Mouse (Mus musculus): ENCODE results near the gene Opcml.

Gene Opcml

GRCm38 (mm10) chr9:27790725-27791638 lies at the start of gene Opcml:
Opcml (plus strand) TSS chr9:27790775.
- peak; percentile 60 for DNase-seq (ENCODE audit: extremely low spot score)

- DNase-seq (ENCODE audit: extremely low spot score): no peak
These were observed 31.9 kb upstream of the Opcml start for GRCm38 (mm10) chr9:27758709-27759108.

- no peak for DNase-seq (ENCODE audit: extremely low spot score)
These were observed 29.4 kb upstream of the Opcml start for GRCm38 (mm10) chr9:27761196-27761595.

GRCm38 (mm10) chr9:27766446-27766845 lies 24.1 kb upstream of the Opcml start:
- DNase-seq (ENCODE audit: extremely low spot score): no peak

GRCm38 (mm10) chr9:27767196-27767900 lies 23.2 kb upstream of the Opcml start:
- no peak for DNase-seq (ENCODE audit: extremely low spot score)

GRCm38 (mm10) chr9:27768788-27769187 lies 21.8 kb upstream of the Opcml start:
- DNase-seq (ENCODE audit: extremely low spot score): no peak

GRCm38 (mm10) chr9:27781291-27781993 lies 9.1 kb upstream of the Opcml start:
- peak; percentile 27 for DNase-seq (ENCODE audit: extremely low spot score)

- no peak for DNase-seq (ENCODE audit: extremely low spot score)
These were observed 8.6 kb upstream of the Opcml start for GRCm38 (mm10) chr9:27781994-27782337.

GRCm38 (mm10) chr9:27791639-27791966 lies 1.0 kb downstream of the Opcml start:
- no peak for DNase-seq (ENCODE audit: extremely low spot score)

GRCm38 (mm10) chr9:27792226-27792625 lies 1.7 kb downstream of the Opcml start:
- no peak for DNase-seq (ENCODE audit: extremely low spot score)

- no peak for DNase-seq (ENCODE audit: extremely low spot score)
These were observed 2.4 kb downstream of the Opcml start for GRCm38 (mm10) chr9:27792994-27793393.

- DNase-seq (ENCODE audit: extremely low spot score): no peak
These were observed 6.0 kb downstream of the Opcml start for GRCm38 (mm10) chr9:27796535-27796934.

- no peak for DNase-seq (ENCODE audit: extremely low spot score)
These were observed 10.4 kb downstream of the Opcml start for GRCm38 (mm10) chr9:27800992-27801391.

- no peak for DNase-seq (ENCODE audit: extremely low spot score)
These were observed 11.2 kb downstream of the Opcml start for GRCm38 (mm10) chr9:27801807-27802206.

- DNase-seq (ENCODE audit: extremely low spot score): no peak
These were observed 11.8 kb downstream of the Opcml start for GRCm38 (mm10) chr9:27802379-27802778.

GRCm38 (mm10) chr9:27804461-27804860 lies 13.9 kb downstream of the Opcml start:
- no peak for DNase-seq (ENCODE audit: extremely low spot score)

- DNase-seq (ENCODE audit: extremely low spot score): no peak
These were observed 19.2 kb downstream of the Opcml start for GRCm38 (mm10) chr9:27809741-27810140.

GRCm38 (mm10) chr9:27813207-27813790 lies 22.7 kb downstream of the Opcml start:
- DNase-seq (ENCODE audit: extremely low spot score): no peak

GRCm38 (mm10) chr9:27814161-27814560 lies 23.6 kb downstream of the Opcml start:
- no peak for DNase-seq (ENCODE audit: extremely low spot score)

GRCm38 (mm10) chr9:27821197-27821596 lies 30.6 kb downstream of the Opcml start:
- DNase-seq (ENCODE audit: extremely low spot score): no peak

- DNase-seq (ENCODE audit: extremely low spot score): no peak
These were observed 32.1 kb downstream of the Opcml start for GRCm38 (mm10) chr9:27822681-27823080.

GRCm38 (mm10) chr9:27824424-27824823 lies 33.8 kb downstream of the Opcml start:
- no peak for DNase-seq (ENCODE audit: extremely low spot score)

Measured in embryo, embryonic 9.5 days (tissue).